Mouse (Mus musculus) hindbrain, embryonic 11.5 days (tissue): Measurements from ENCODE around the gene Ttc4. TPM values are rescaled to one million over a fixed set of nuclear protein-coding genes. Genes with fewer than 3 reads are reported as not detected.

ENCODE experiments used
- ATAC-seq: fragments of 200-750 bp; cut with Nextera tagmentation; 2 replicates; pipeline ENCODE4 v1.8.0; 2017; ENCODE audit warnings: mild to moderate bottlenecking, moderate TSS enrichment, moderate library complexity; ENCODE audit not compliant: low FRiP score
- DNase-seq: peaks from one replicate; pipeline ENCODE4 v3.0.0-alpha.2; 2015; ENCODE audit warnings: low spot score
- H3K27ac ChIP-seq: fragments of 300-500 bp; sonication (generic); 2 replicates; pipeline ENCODE4 v1.5.1; 2014; ENCODE audit warnings: mild to moderate bottlenecking, low read depth, low read length
- H3K27me3 ChIP-seq: fragments of 300-500 bp; sonication (generic); 2 replicates; pipeline ENCODE4 v1.6.1; 2014; ENCODE audit warnings: mild to moderate bottlenecking, low read length, moderate library complexity, mixed read lengths; ENCODE audit not compliant: control insufficient read depth, insufficient read depth
- H3K36me3 ChIP-seq: fragments of 300-500 bp; sonication (generic); 2 replicates; pipeline ENCODE4 v1.6.1; 2014; ENCODE audit warnings: mild to moderate bottlenecking, low read length, moderate library complexity, mixed read lengths; ENCODE audit not compliant: control insufficient read depth, insufficient read depth
- H3K4me1 ChIP-seq: fragments of 300-500 bp; sonication (generic); replicated peaks from 2 replicates; pipeline ENCODE4 v1.6.1; 2014; ENCODE audit warnings: low read length, mixed read lengths; ENCODE audit not compliant: control insufficient read depth, insufficient read depth
- H3K4me2 ChIP-seq: fragments of 300-500 bp; sonication (generic); replicated peaks from 2 replicates; pipeline ENCODE4 v1.6.1; 2014; ENCODE audit warnings: mild to moderate bottlenecking, low read depth, low read length
- H3K4me3 ChIP-seq: fragments of 300-500 bp; sonication (generic); 2 replicates; pipeline ENCODE4 v1.5.1; 2014; ENCODE audit warnings: low read depth, low read length
- H3K9ac ChIP-seq: fragments of 300-500 bp; sonication (generic); 2 replicates; pipeline ENCODE4 v1.6.1; 2014; ENCODE audit warnings: low read depth, low read length
- H3K9me3 ChIP-seq: fragments of 300-500 bp; sonication (generic); 2 replicates; pipeline ENCODE4 v1.6.1; 2016; ENCODE audit warnings: low read length; ENCODE audit not compliant: control insufficient read depth
- whole genome bisulfite sequencing: fragments of 180-500 bp; shearing (Covaris S2); extraction: QIAGEN DNeasy Blood & Tissue Kit; methylation state at CpG from one replicate; pipeline ENCODE4 v1.1.7; 2014; 5-methylcytosine and 5-hydroxymethylcytosine counted together
- polyA plus RNA-seq: library from polyadenylated mRNA; unstranded; fragments of >200 nt; fragmentation: Nextera tagmentation; extraction: Ambion mirVana; gene quantifications from 2 replicates; pipeline ENCODE4 v1.2.1, GENCODE M21; 2014

The Ttc4 gene
- polyA plus RNA-seq, 1 experiment from 2014 or later, result 78.5 TPM

- WGBS, result 90% methylated on average over 10 of the region's 10 CpGs
- Histone ChIP-seq H3K9ac (no peak overlapping the region), H3K27ac (no peak overlapping the region), H3K9me3 (no peaks in the 10 kb centered on the region), H3K27me3 (peaks cover 27% of the 10 kb centered on the region), H3K36me3 (no peaks in the 10 kb centered on the region), H3K4me1 (no peaks in the 10 kb centered on the region), H3K4me2 (no peak overlapping the region), H3K4me3 (no peak overlapping the region)
- no peak for DNase-seq
- no peak for ATAC-seq
Measured at GRCm38 (mm10) chr4:106624271-106624670, 54.5 kb downstream of the Ttc4 start.

- Histone ChIP-seq H3K27ac (no peak overlapping the region), H3K9ac (no peak overlapping the region), H3K4me3 (no peak overlapping the region), H3K4me1 (no peaks in the 10 kb centered on the region), H3K4me2 (no peak overlapping the region), H3K27me3 (peaks cover 27% of the 10 kb centered on the region), H3K9me3 (no peaks in the 10 kb centered on the region), H3K36me3 (no peaks in the 10 kb centered on the region)
- 39% methylated on average over 28 of the region's 28 CpGs for WGBS
- DNase-seq, result no peak
- no peak for ATAC-seq
Measured at GRCm38 (mm10) chr4:106622712-106623111, 56.0 kb downstream of the Ttc4 start.

- no peak for DNase-seq
- H3K36me3 ChIP-seq, result no peaks in the 10 kb centered on the region
- no peak within 1 kb of the TSS for H3K9ac ChIP-seq
- H3K27ac ChIP-seq, result no peak within 1 kb of the TSS
- no peak within 1 kb of the TSS for H3K4me3 ChIP-seq
- no peaks in the 10 kb centered on the region for H3K9me3 ChIP-seq
- no peak for ATAC-seq
- 22% methylated on average over 16 of the region's 16 CpGs for WGBS
- no peak within 1 kb of the TSS for H3K4me2 ChIP-seq
- H3K27me3 ChIP-seq, result peaks cover 28% of the 10 kb centered on the region
- 0 out of 2 replicates have a peak, but pooled peaks cover under 1% of the 10 kb centered on the region for H3K4me1 ChIP-seq
Measured at GRCm38 (mm10) chr4:106622030-106622493, 56.7 kb downstream of the Ttc4 start, which contains the start of gene Ttc22. Ttc22 (plus strand) TSS chr4:106622432.

GRCm38 (mm10) chr4:106621428-106621827 lies 57.3 kb downstream of the Ttc4 start:
- H3K27me3 ChIP-seq, result peaks cover 29% of the 10 kb centered on the region
- 75% methylated on average over 3 of the region's 3 CpGs for WGBS
- H3K9me3 ChIP-seq, result no peaks in the 10 kb centered on the region
- ATAC-seq (no peak), DNase-seq (no peak)
- H3K36me3 ChIP-seq, result no peaks in the 10 kb centered on the region
- no peak overlapping the region for H3K4me3 ChIP-seq
- H3K9ac ChIP-seq, result no peak overlapping the region
- H3K4me1 ChIP-seq, result 0 out of 2 replicates have a peak, but pooled peaks cover 2% of the 10 kb centered on the region
- no peak overlapping the region for H3K27ac ChIP-seq
- no peak overlapping the region for H3K4me2 ChIP-seq

GRCm38 (mm10) chr4:106618898-106619297 lies 59.8 kb downstream of the Ttc4 start:
- WGBS, result 89% methylated on average over 4 of the region's 4 CpGs
- ATAC-seq (no peak), DNase-seq (no peak)
- no peak overlapping the region for H3K4me3 ChIP-seq
- H3K4me2 ChIP-seq, result no peak overlapping the region
- peaks cover 2% of the 10 kb centered on the region; the same call in 1 of the 2 replicates for H3K4me1 ChIP-seq
- no peak overlapping the region for H3K9ac ChIP-seq
- H3K27me3 ChIP-seq, result peaks cover 27% of the 10 kb centered on the region
- H3K27ac ChIP-seq, result no peak overlapping the region
- no peaks in the 10 kb centered on the region for H3K36me3 ChIP-seq
- H3K9me3 ChIP-seq, result no peaks in the 10 kb centered on the region

GRCm38 (mm10) chr4:106617056-106617455 lies 61.7 kb downstream of the Ttc4 start, which contains the start of gene Lexm:
Lexm (minus strand) TSS chr4:106617241.
- Histone ChIP-seq H3K36me3 (no peaks in the 10 kb centered on the region), H3K4me3 (no peak within 1 kb of the TSS; the same call in 1 of the 2 replicates), H3K4me1 (peaks cover 2% of the 10 kb centered on the region; the same call in 1 of the 2 replicates), H3K27ac (no peak within 1 kb of the TSS), H3K9me3 (no peaks in the 10 kb centered on the region), H3K27me3 (peaks cover 9% of the 10 kb centered on the region), H3K9ac (no peak within 1 kb of the TSS), H3K4me2 (peak within 1 kb of the TSS; percentile 37)
- DNase-seq (peak; percentile 31), ATAC-seq (no peak)
- 1% methylated on average over 18 of the region's 19 CpGs for WGBS

GRCm38 (mm10) chr4:106615637-106616036 lies 63.1 kb downstream of the Ttc4 start:
- Histone ChIP-seq H3K4me1 (peaks cover 2% of the 10 kb centered on the region; the same call in 1 of the 2 replicates), H3K9ac (no peak overlapping the region), H3K27me3 (0 out of 2 replicates have a peak, but pooled peaks cover 2% of the 10 kb centered on the region), H3K4me2 (no peak overlapping the region), H3K36me3 (no peaks in the 10 kb centered on the region), H3K4me3 (no peak overlapping the region), H3K9me3 (no peaks in the 10 kb centered on the region), H3K27ac (no peak overlapping the region)
- no peak for DNase-seq
- ATAC-seq, result no peak
- WGBS, result 77% methylated on average over 12 of the region's 12 CpGs

GRCm38 (mm10) chr4:106614881-106615280 lies 63.9 kb downstream of the Ttc4 start:
- Histone ChIP-seq H3K4me3 (no peak overlapping the region), H3K9ac (no peak overlapping the region), H3K36me3 (no peaks in the 10 kb centered on the region), H3K27me3 (0 out of 2 replicates have a peak, but pooled peaks cover 2% of the 10 kb centered on the region), H3K4me1 (peaks cover 2% of the 10 kb centered on the region; the same call in 1 of the 2 replicates), H3K9me3 (no peaks in the 10 kb centered on the region), H3K4me2 (no peak overlapping the region), H3K27ac (no peak overlapping the region)
- DNase-seq (no peak), ATAC-seq (no peak)
- WGBS, result 85% methylated on average over 9 of the region's 9 CpGs

GRCm38 (mm10) chr4:106614180-106614797 lies 64.5 kb downstream of the Ttc4 start:
- Histone ChIP-seq H3K27me3 (0 out of 2 replicates have a peak, but pooled peaks cover 2% of the 10 kb centered on the region), H3K36me3 (no peaks in the 10 kb centered on the region), H3K4me1 (peaks cover 2% of the 10 kb centered on the region; the same call in 1 of the 2 replicates), H3K27ac (no peak overlapping the region), H3K4me3 (no peak overlapping the region), H3K9me3 (no peaks in the 10 kb centered on the region), H3K9ac (no peak overlapping the region), H3K4me2 (no peak overlapping the region)
- DNase-seq (peak; percentile 86), ATAC-seq (peak; percentile 60; the same call in 1 of the 2 replicates)
- WGBS, result 46% methylated on average over 7 of the region's 7 CpGs
